18 mouse cellular contexts compared by ENCODE assay signal in genomic region chr16:18605705-18606104, GRCm38 (mm10). TPM values are rescaled to one million over a fixed set of nuclear protein-coding genes. Genes with fewer than 3 reads are reported as not detected.
DNase-seq lines count a peak whose midpoint lies in the region; ATAC-seq and TF ChIP-seq lines count a peak whose summit lies in the region.
"Had no signal": no experiment of that assay in that cellular context is flagged by ENCODE, and none has a peak within 500 bp of the region (broad histone marks: within the 10 kb centered on the region; RNA-seq: fewer than 3 reads in every experiment).

No protein-coding gene starts in this region.

- no peak overlapping the region for H3K9ac ChIP-seq in lung, embryonic 14.5 days
- H3K9ac ChIP-seq in embryonic facial prominence, embryonic 14.5 days (ENCODE audit: low read depth, low read length) = no peak overlapping the region
- H3K9ac ChIP-seq in stomach, embryonic 15.5 days = no peak overlapping the region
- no peak overlapping the region for H3K9ac ChIP-seq in forebrain, embryonic 13.5 days
- H3K9ac ChIP-seq: heart, embryonic 12.5 days; hindbrain, embryonic 14.5 days had no signal

- peak; percentile 58; the same call in 1 of the 2 replicates for ATAC-seq in lung, embryonic 14.5 days (ENCODE audit: insufficient read depth)
- ATAC-seq in embryonic facial prominence, embryonic 14.5 days (ENCODE audit: low read depth) = peak; percentile 42
- peak; percentile 67 for ATAC-seq in stomach, embryonic 15.5 days (ENCODE audit: insufficient read depth, low FRiP score, low read depth)
- no peak for ATAC-seq in forebrain, embryonic 13.5 days
- ATAC-seq: forebrain, embryonic 14.5 days had no signal

- no peaks in the 10 kb centered on the region for H3K36me3 ChIP-seq in lung, embryonic 14.5 days (ENCODE audit: insufficient read depth)
- no peaks in the 10 kb centered on the region for H3K36me3 ChIP-seq in embryonic facial prominence, embryonic 14.5 days (ENCODE audit: control insufficient read depth, insufficient read depth, low read length)
- H3K36me3 ChIP-seq in stomach, embryonic 15.5 days = no peaks in the 10 kb centered on the region
- H3K36me3 ChIP-seq in forebrain, embryonic 13.5 days (ENCODE audit: poor library complexity, severe bottlenecking) = no peaks in the 10 kb centered on the region
- H3K36me3 ChIP-seq: heart, embryonic 12.5 days; hindbrain, embryonic 10.5 days had no signal

- TF ChIP-seq CTCF in lung, embryonic 14.5 days (IDR thresholded peaks at IDR 0.05; ENCODE audit: low read depth) = no peak

- no peak for DNase-seq in lung, embryonic 14.5 days
- DNase-seq in lung, postnatal 36 days = no peak
- peak; percentile 30 to 48 for DNase-seq in urinary bladder, adult 18-20 months (ENCODE audit: low spot score in 2 of 2)
- DNase-seq in urinary bladder, postnatal 4 days (ENCODE audit: low spot score in 2 of 2) = no peak
- DNase-seq in embryonic facial prominence, embryonic 14.5 days (ENCODE audit: low spot score) = peak; percentile 73
- DNase-seq in heart, adult 11 months = no peak
- DNase-seq: adrenal gland, adult 2 months; adrenal gland, postnatal 25 days; cerebellum, adult 18-20 months; cerebellum, adult 9-11 months; cerebellum, postnatal 36 days; gastrocnemius, postnatal 14 days had no signal

- H3K4me3 ChIP-seq in lung, embryonic 14.5 days (ENCODE audit: low read depth, low read length) = no peak overlapping the region
- no peak overlapping the region for H3K4me3 ChIP-seq in embryonic facial prominence, embryonic 14.5 days (ENCODE audit: low read depth, low read length)
- H3K4me3 ChIP-seq in stomach, embryonic 15.5 days (replicated peaks) = no peak overlapping the region
- H3K4me3 ChIP-seq in forebrain, embryonic 13.5 days = no peak overlapping the region
- H3K4me3 ChIP-seq: heart, embryonic 12.5 days; hindbrain, embryonic 10.5 days had no signal

- peak overlapping the region; percentile 42; the same call in 1 of the 2 replicates for H3K27ac ChIP-seq in lung, embryonic 14.5 days (ENCODE audit: low read depth)
- H3K27ac ChIP-seq in embryonic facial prominence, embryonic 14.5 days (replicated peaks; ENCODE audit: low read depth, low read length) = peak overlapping the region; percentile 49; the same call in 1 of the 2 replicates
- H3K27ac ChIP-seq in stomach, embryonic 15.5 days = no peak overlapping the region
- no peak overlapping the region for H3K27ac ChIP-seq in forebrain, embryonic 13.5 days
- H3K27ac ChIP-seq: hindbrain, embryonic 14.5 days had no signal

- H3K4me2 ChIP-seq in lung, embryonic 14.5 days = peak overlapping the region; percentile 20; the same call in 1 of the 2 replicates
- H3K4me2 ChIP-seq in embryonic facial prominence, embryonic 14.5 days (ENCODE audit: low read depth, low read length) = no peak overlapping the region
- H3K4me2 ChIP-seq in stomach, embryonic 15.5 days = no peak overlapping the region
- H3K4me2 ChIP-seq in forebrain, embryonic 13.5 days = no peak overlapping the region
- H3K4me2 ChIP-seq: heart, embryonic 12.5 days; hindbrain, embryonic 14.5 days had no signal

- 71% methylated on average over 5 of the region's 5 CpGs for WGBS in lung, embryonic 14.5 days
- WGBS in embryonic facial prominence, embryonic 14.5 days = 80% methylated on average over 3 of the region's 5 CpGs
- WGBS in stomach, embryonic 15.5 days = 74% methylated on average over 5 of the region's 5 CpGs
- 77% methylated on average over 5 of the region's 5 CpGs for WGBS in forebrain, embryonic 13.5 days

- H3K9me3 ChIP-seq in lung, embryonic 14.5 days (ENCODE audit: low read depth, low read length) = no peaks in the 10 kb centered on the region
- H3K9me3 ChIP-seq in embryonic facial prominence, embryonic 14.5 days (ENCODE audit: control insufficient read depth, low read length) = no peaks in the 10 kb centered on the region
- H3K9me3 ChIP-seq in stomach, embryonic 15.5 days = no peaks in the 10 kb centered on the region
- no peaks in the 10 kb centered on the region for H3K9me3 ChIP-seq in forebrain, embryonic 13.5 days (replicated peaks)
- H3K9me3 ChIP-seq: heart, embryonic 12.5 days; hindbrain, embryonic 10.5 days had no signal

- peaks cover 14% of the 10 kb centered on the region; the same call in 1 of the 2 replicates for H3K4me1 ChIP-seq in lung, embryonic 14.5 days (ENCODE audit: insufficient read depth)
- peaks cover 21% of the 10 kb centered on the region for H3K4me1 ChIP-seq in embryonic facial prominence, embryonic 14.5 days (ENCODE audit: control insufficient read depth, insufficient read depth, low read length)
- H3K4me1 ChIP-seq in stomach, embryonic 15.5 days = peaks cover 30% of the 10 kb centered on the region
- H3K4me1 ChIP-seq in forebrain, embryonic 13.5 days = peaks cover 7% of the 10 kb centered on the region

- 0 out of 2 replicates have a peak, but pooled peaks cover 4% of the 10 kb centered on the region for H3K27me3 ChIP-seq in lung, embryonic 14.5 days (ENCODE audit: insufficient read depth, low read length)
- no peaks in the 10 kb centered on the region for H3K27me3 ChIP-seq in embryonic facial prominence, embryonic 14.5 days (replicated peaks; ENCODE audit: control insufficient read depth, insufficient read depth, low read length)
- 0 out of 2 replicates have a peak, but pooled peaks cover 4% of the 10 kb centered on the region for H3K27me3 ChIP-seq in stomach, embryonic 15.5 days (replicated peaks)
- H3K27me3 ChIP-seq in forebrain, embryonic 13.5 days = peaks cover 14% of the 10 kb centered on the region; the same call in 1 of the 2 replicates

RNA-seq across cellular contexts. Expression of gene Tbx1, which starts 15.2 kb away (rescaled TPM):
- polyA plus RNA-seq in lung, embryonic 14.5 days (2014; fragmentation: Nextera tagmentation; extraction: Ambion mirVana) = 12.0 and 15.8 TPM in 2 replicates
- polyA plus RNA-seq in embryonic facial prominence, embryonic 14.5 days (2014; fragmentation: Nextera tagmentation; extraction: Ambion mirVana) = 10.5 and 12.4 TPM in 2 replicates
- 0.85 and 1.1 TPM in 2 replicates for polyA plus RNA-seq in stomach, embryonic 15.5 days (2015; fragmentation: Nextera tagmentation; extraction: Ambion mirVana)
- polyA plus RNA-seq in forebrain, embryonic 13.5 days (2015; fragmentation: Nextera tagmentation; extraction: Ambion mirVana) = 0.39 and 0.56 TPM in 2 replicates

RNA-seq across cellular contexts. Expression of gene Gp1bb, which starts 16.5 kb away (rescaled TPM):
- polyA plus RNA-seq in lung, embryonic 14.5 days (2014; fragmentation: Nextera tagmentation; extraction: Ambion mirVana) = 3.8 and 4.1 TPM in 2 replicates
- 3.0 and 3.1 TPM in 2 replicates for polyA plus RNA-seq in embryonic facial prominence, embryonic 14.5 days (2014; fragmentation: Nextera tagmentation; extraction: Ambion mirVana)
- 1.3 and 1.6 TPM in 2 replicates for polyA plus RNA-seq in stomach, embryonic 15.5 days (2015; fragmentation: Nextera tagmentation; extraction: Ambion mirVana)
- 5.1 and 6.0 TPM in 2 replicates for polyA plus RNA-seq in forebrain, embryonic 13.5 days (2015; fragmentation: Nextera tagmentation; extraction: Ambion mirVana)

RNA-seq across cellular contexts. Expression of gene Gm49601, which starts 20.5 kb away (rescaled TPM):
- polyA plus RNA-seq in lung, embryonic 14.5 days (2014; fragmentation: Nextera tagmentation; extraction: Ambion mirVana) = 1.2 and 1.7 TPM in 2 replicates
- polyA plus RNA-seq in embryonic facial prominence, embryonic 14.5 days (2014; fragmentation: Nextera tagmentation; extraction: Ambion mirVana) = 2.4 and 2.6 TPM in 2 replicates
- polyA plus RNA-seq in stomach, embryonic 15.5 days (2015; fragmentation: Nextera tagmentation; extraction: Ambion mirVana) = 2.6 and 3.4 TPM in 2 replicates
- polyA plus RNA-seq in forebrain, embryonic 13.5 days (2015; fragmentation: Nextera tagmentation; extraction: Ambion mirVana) = 10.0 and 18.2 TPM in 2 replicates

RNA-seq across cellular contexts. Expression of gene Sept5, which starts 24.0 kb away (rescaled TPM):
- 19.3 and 20.1 TPM in 2 replicates for polyA plus RNA-seq in lung, embryonic 14.5 days (2014; fragmentation: Nextera tagmentation; extraction: Ambion mirVana)
- 34.1 and 43.5 TPM in 2 replicates for polyA plus RNA-seq in embryonic facial prominence, embryonic 14.5 days (2014; fragmentation: Nextera tagmentation; extraction: Ambion mirVana)
- polyA plus RNA-seq in stomach, embryonic 15.5 days (2015; fragmentation: Nextera tagmentation; extraction: Ambion mirVana) = 21.7 and 22.9 TPM in 2 replicates
- polyA plus RNA-seq in forebrain, embryonic 13.5 days (2015; fragmentation: Nextera tagmentation; extraction: Ambion mirVana) = 115 and 120 TPM in 2 replicates

Comparison
In these comparisons a context has a peak if more than half of its experiments do, and no peak if none do; other contexts are left out.
1. DNase-seq: peak in urinary bladder, adult 18-20 months (2 of 2) and embryonic facial prominence, embryonic 14.5 days (single experiment); none in lung, embryonic 14.5 days (single experiment), lung, postnatal 36 days (single experiment), urinary bladder, postnatal 4 days (0 of 2) and heart, adult 11 months (single experiment).
2. H3K27ac ChIP-seq: peak in lung, embryonic 14.5 days (single experiment) and embryonic facial prominence, embryonic 14.5 days (single experiment); none in stomach, embryonic 15.5 days (single experiment) and forebrain, embryonic 13.5 days (single experiment).